Mouse (Mus musculus): Measurements from ENCODE around the gene Bcl10.

GRCm38 (mm10) chr3:145950815-145951130, 28.2 kb downstream of the Bcl10 start:
- TF ChIP-seq CTCF (IDR thresholded peaks at IDR 0.05; ENCODE audit: extremely low read depth, insufficient read length, insufficient replicate concordance, low read depth, low read length) (no peak), POLR2A (IDR thresholded peaks at IDR 0.05; ENCODE audit: low read depth, low read length) (no peak)
